Mouse (Mus musculus): ENCODE measurements around the gene Midn. TPM values are rescaled to one million over a fixed set of nuclear protein-coding genes. Genes with fewer than 3 reads are reported as not detected.
"Not testable (repeated sequence)": the region's sequence is repeated elsewhere in the genome, so short reads cannot be mapped to it uniquely, and the experiment has no call there.

The Midn gene
- total RNA-seq, 2 experiments from 2014 or later = 158 to 163 TPM

DNA sequence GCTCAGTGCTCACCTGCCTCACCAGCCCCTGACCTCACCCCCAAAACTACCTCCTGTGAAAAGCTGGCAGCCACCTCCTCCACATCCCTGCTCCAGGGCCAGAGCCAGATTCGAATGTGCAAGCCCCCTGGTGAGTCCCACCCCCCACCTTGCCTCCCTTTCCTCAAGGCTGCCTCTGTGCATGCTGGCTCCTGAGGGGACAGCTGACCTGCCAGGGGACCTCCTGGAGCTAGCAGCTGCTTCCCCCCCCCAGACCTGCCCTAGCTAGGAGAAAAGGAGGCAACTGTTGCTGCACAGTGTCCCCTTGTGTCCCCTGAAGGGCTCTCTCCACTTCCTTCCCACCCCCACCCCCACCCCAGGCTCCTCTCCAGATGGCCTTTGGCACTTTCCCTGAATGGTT, 7.2 kb downstream of the Midn start:
- no peak for DNase-seq

GRCm38 (mm10) chr10:80156002-80156751, 8.1 kb downstream of the Midn start:
- no peak for DNase-seq
- intact Hi-C loops (cut with DNase I) = no loop called here

More for the DNA sequence above, 7.2 kb downstream of the Midn start:
- intact Hi-C loops (cut with DNase I) = no loop called here

GRCm38 (mm10) chr10:80156752-80157053, 8.6 kb downstream of the Midn start:
- DNase-seq = no peak
- intact Hi-C loops (cut with DNase I) = no loop called here

DNA sequence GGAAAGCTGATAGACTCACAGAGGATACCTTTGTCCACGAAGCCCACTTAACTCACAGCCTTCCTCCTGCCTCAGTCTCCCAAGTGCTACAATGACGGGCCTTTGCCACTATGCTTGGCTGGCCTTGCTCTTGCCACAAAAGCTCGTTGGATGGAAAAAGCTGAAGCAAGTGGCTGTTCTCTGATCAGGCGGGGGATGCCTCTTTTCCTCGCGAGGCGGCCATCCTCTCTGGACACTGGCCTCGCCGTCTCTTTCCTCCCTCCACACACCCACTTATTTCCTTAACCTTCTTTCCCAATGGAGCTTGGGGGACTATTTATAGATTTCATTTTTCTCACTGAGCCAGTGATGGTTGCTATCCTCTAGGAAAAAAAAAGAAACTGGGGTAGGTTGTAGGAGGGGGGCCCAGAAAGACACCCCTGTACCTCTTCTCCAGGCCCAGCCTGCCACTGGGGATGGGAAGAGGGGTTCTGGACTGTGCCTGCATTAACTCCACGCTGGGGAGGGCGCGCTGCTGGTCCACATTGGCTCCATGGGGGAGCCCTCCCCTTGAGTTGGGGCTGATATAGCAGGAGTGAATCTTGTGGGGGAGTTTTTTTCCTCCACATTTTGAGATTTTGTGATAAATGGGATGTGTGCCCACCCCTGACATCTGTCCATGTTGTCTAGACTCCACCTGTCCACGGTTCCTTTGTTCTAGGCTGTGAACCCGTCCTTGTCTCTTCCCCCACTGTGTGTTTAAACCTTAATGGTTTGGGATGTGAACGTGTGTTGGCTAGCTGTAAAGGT, 9.3 kb downstream of the Midn start:
- no peak for DNase-seq
- intact Hi-C loops (cut with DNase I) = no loop called here

GRCm38 (mm10) chr10:80158307-80158986, 10.4 kb downstream of the Midn start:
- no peak for DNase-seq
- intact Hi-C loops (cut with DNase I) = no loop called here

DNA sequence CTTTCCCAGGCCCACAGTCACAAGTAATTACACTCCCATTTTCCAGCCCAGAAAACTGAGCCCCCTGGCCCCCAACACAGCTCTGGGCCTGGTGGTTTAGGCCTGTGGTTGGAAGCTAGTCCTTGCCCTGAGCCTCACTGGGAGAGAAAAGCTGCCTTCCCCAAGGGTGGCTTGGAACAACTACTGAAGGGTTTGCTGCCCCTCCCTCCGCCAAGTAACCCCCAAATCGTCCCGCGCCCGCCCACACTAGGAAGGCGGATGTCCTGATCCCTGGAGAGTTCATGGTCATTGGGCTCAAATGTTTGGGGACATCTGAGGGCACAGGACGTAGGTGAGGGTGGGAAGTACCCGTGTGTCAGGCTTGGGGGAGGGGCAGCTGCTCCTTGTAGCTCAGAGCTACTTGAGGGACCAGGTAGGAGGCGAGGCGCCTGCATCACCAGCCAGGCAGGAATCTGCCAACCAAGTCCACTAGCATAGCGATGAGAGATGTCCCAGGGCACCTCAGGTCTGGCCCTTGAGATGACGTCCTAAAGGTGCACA, 11.0 kb downstream of the Midn start:
- intact Hi-C loops (cut with DNase I) = no loop called here
- no peak for DNase-seq

GRCm38 (mm10) chr10:80159561-80160454, 11.7 kb downstream of the Midn start:
- peak; percentile 99 for DNase-seq

DNA sequence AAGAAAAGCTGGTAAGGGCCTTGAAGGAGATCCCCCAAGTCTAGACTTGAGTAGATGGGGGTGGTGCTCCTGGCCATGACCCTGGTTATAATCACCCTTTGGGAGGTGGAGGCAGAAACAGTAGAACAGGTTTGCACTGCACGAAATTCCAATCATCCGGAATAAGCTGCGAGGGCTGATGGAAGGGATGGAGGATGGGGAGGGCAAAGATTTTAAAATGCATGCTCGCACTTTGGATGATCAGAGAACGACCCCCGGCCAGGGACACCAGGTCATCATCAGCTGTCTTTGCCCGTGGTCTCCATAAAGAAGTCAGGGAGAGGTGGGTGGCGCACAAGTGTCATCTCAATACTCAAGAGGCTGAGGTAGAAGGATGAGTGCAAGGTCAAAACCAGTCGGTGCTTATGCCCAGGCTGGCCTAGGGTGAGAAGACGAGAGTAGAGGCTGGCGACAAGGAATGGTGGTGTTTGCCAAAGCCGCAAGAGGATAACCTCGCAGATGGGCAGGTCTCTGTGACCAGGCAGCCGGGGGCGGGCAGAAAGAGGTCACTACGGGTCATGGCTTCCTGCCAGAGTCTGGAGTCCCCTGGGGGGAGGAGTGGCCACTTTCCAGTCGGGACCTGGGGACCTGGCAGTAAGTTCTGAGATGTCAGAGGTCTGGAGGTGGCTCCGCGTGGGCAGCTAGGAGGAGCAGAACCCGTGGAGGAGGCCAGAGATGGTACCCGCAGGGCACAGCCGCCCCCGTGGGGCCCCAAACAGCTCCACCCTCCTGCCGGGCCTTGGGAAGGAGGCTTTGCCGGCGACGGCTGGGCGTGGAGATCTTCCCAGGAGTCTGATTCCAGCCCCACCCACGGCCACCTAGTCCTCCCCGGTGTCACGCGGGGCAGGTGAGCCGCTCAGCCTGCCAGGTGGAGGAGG, 12.6 kb downstream of the Midn start:
- intact Hi-C loops (cut with DNase I) = no loop called here
- DNase-seq = peak; percentile 71

More at GRCm38 (mm10) chr10:80159561-80160454, 11.7 kb downstream of the Midn start:
- intact Hi-C loops (cut with DNase I) = no loop called here

- DNase-seq = no peak
- intact Hi-C loops (cut with DNase I) = no loop called here
Observed at GRCm38 (mm10) chr10:80161522-80162242, 13.6 kb downstream of the Midn start.

DNA sequence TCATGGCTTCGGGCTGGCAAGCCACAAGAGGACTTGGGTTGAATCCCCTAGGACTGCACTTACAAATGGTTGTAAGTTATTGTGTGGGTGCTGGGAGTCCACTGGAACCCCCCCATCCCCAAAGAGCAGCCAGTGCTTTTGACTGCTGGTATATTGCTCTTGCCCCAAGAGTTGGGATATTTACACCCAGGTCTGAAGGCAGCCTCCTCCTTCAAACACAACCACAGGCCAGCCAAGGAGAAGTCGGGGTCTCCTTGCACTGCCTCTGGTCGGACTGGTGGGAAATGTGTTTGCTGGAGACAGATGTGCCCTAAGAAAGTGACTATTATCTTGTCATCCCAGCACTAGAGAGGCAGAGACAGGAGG, 14.2 kb downstream of the Midn start:
- intact Hi-C loops (cut with DNase I) = no loop called here
- DNase-seq = no peak

GRCm38 (mm10) chr10:80162716-80163299, 14.7 kb downstream of the Midn start:
- intact Hi-C loops (cut with DNase I) = no loop called here
- no peak for DNase-seq

GRCm38 (mm10) chr10:80163721-80164120, 15.6 kb downstream of the Midn start:
- intact Hi-C loops (cut with DNase I) = loop anchor here (2.0 kb wide), 1 partner anchor 15 kb away; the partner anchor contains the start of gene Midn
- no peak for DNase-seq

- no peak for DNase-seq
Observed at GRCm38 (mm10) chr10:80164161-80164997, 16.3 kb downstream of the Midn start.

GRCm38 (mm10) chr10:80164998-80165344, 16.9 kb downstream of the Midn start:
- intact Hi-C loops (cut with DNase I) = loop anchor here (2.0 kb wide), 1 partner anchor 16 kb away; the partner anchor contains the start of gene Midn
- peak; percentile 98 for DNase-seq

More at GRCm38 (mm10) chr10:80164161-80164997, 16.3 kb downstream of the Midn start:
- intact Hi-C loops (cut with DNase I) = loop anchor here (2.0 kb wide), 1 partner anchor 16 kb away; the partner anchor contains the start of gene Midn

- intact Hi-C loops (cut with DNase I) = loop anchor here (2.0 kb wide), 1 partner anchor 17 kb away; the partner anchor contains the start of gene Midn
- DNase-seq = peak; percentile 68
Observed at GRCm38 (mm10) chr10:80165392-80166128, 17.5 kb downstream of the Midn start, which contains the start of gene Cirbp. TSS of gene Cirbp (plus strand) at chr10:80165985.

- DNase-seq; intact Hi-C loops (cut with DNase I): not testable (repeated sequence)
Observed at GRCm38 (mm10) chr10:80166136-80166535, 18.1 kb downstream of the Midn start.
